Mouse (Mus musculus) adrenal gland, adult 18-20 months (tissue): ENCODE data around the gene Foxl2. TPM values are rescaled to one million over a fixed set of nuclear protein-coding genes. Genes with fewer than 3 reads are reported as not detected.

Source experiments
- DNase-seq, 2 experiments: peaks; one replicate each; pipeline ENCODE4 v3.0.0; 2021 to 2022; ENCODE audit warnings: low spot score in 2 of 2
- total RNA-seq, 2 experiments: library from RNA; stranded (reverse); gene quantifications; 1 replicate in 1 of 2; 2 replicates in 1 of 2; pipeline ENCODE4 v1.2.3; 2021

Foxl2 gene
- total RNA-seq, 2 experiments from 2014 or later, result 0.73 TPM; not detected in 1

- DNase-seq, result no peak
These were observed 6.7 kb downstream of the Foxl2 start for GRCm38 (mm10) chr9:98961591-98962477.

DNA sequence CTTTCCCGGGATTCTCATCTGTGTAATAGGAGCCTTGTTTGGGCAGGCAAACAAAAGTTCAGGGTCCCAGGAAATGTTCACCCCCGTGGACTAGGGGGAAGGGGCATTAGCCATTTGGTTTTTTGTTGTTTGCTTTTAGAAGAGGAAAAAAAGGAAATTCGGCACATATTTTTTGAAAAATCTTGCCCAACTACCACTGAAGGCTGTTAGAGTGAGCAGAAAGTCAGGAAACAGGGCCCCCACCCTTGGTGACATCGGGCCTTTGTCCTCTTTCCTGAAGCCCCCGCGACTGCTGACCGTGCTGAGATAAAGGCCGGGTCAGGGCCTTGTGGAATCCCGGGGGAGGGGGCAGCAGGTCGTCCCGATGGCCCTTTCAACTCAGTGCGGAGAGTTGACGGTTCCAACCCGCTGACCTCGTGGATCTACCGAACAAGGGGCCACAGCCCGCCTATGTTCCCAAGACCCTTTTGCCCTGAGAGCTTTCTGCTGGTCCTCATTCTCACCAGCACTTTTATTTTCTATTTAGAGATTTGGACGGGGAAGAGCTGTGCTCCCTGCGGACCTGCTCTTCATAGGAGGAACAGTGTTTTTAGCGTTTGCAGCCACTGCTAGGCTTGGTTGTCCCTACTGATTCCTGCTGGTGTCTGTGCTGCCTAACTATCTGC, 7.5 kb downstream of the Foxl2 start:
- DNase-seq, result no peak

DNA sequence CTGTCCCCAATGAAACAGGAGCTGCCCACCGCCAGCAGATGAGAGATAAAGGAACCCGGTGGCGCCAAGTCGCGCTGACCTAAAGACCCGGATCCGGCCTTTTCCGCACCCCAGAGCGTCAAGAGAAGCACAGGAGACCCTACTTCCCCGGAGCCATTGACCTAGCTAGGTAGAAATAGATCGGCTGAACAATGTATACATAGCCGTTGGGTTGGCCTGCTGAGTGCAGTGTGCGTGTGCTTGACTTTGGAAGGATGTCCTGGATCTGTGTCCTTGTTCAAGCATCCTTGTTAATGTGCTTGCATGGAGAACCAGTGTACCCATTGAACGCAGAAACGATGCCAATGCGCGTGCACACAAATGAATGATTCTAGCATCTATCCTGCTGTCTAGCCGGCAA, 8.6 kb downstream of the Foxl2 start:
- no peak for DNase-seq

DNA sequence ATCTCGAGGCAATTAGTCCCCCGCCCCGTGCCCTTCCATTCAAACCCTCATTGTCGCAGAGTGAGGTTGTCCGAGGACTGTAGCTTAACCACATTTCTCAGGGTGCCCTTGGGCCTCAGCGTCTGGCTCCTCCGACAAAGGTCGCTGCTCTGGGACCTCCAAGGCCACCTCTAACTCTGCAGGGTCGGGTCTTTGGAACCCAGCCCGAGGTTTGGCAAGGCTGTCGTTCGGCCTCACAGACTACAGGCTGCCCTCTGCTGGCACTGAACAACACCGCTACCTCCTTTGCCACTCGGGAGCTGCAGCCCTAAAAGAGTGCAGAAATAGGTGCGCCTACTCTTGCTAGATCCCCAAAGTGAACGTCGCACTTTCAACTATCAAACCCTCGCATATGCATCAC, 10.0 kb downstream of the Foxl2 start:
- DNase-seq, result peak in 1 of 2 experiments; percentile 35

- no peak for DNase-seq
These were observed 18.0 kb downstream of the Foxl2 start for GRCm38 (mm10) chr9:98973101-98973521.

DNA sequence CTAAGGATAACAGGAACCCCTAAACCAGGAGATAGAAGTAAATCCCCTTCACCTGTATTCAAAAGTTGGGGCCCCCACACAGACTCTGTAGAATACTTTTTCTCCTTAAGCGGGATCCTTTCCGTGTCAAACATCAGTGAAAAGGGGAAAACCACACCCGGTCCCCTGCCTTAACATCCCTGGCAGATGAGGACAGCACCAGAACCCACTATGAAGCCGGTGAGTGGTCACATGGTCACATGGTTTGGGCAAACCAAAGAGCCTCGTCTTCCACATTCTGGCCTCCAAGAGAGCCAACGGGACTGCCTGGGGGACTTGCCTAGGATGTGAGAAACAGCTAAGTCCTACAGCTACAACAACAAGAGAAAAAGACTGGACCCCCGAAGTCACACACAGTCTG, 18.5 kb downstream of the Foxl2 start:
- DNase-seq, result no peak

DNA sequence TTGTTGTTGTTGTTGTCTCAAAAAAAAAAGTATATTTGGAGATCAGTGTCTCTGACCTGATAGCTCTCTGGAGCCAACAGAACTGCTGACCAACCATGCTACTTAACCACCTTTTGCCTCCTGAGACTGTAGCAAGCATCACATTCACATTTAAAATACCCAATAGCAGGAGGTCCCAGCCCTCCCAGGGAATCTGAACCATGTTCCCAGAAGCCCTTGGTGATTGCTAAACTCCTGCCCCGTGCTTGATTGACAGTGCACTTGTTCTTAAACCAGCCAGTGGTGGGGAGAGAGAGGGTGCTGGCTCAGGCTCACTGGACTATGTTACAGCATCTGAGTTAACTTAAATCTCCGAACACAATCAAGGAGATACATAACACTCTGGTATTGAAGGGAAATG, 19.8 kb downstream of the Foxl2 start:
- DNase-seq, result no peak

- DNase-seq, result no peak
These were observed 21.0 kb downstream of the Foxl2 start for GRCm38 (mm10) chr9:98976081-98976480.

- no peak for DNase-seq
These were observed 21.4 kb downstream of the Foxl2 start for GRCm38 (mm10) chr9:98976520-98976919.

GRCm38 (mm10) chr9:98979431-98980416, 24.6 kb downstream of the Foxl2 start:
- peak; percentile 90 to 93 for DNase-seq

DNA sequence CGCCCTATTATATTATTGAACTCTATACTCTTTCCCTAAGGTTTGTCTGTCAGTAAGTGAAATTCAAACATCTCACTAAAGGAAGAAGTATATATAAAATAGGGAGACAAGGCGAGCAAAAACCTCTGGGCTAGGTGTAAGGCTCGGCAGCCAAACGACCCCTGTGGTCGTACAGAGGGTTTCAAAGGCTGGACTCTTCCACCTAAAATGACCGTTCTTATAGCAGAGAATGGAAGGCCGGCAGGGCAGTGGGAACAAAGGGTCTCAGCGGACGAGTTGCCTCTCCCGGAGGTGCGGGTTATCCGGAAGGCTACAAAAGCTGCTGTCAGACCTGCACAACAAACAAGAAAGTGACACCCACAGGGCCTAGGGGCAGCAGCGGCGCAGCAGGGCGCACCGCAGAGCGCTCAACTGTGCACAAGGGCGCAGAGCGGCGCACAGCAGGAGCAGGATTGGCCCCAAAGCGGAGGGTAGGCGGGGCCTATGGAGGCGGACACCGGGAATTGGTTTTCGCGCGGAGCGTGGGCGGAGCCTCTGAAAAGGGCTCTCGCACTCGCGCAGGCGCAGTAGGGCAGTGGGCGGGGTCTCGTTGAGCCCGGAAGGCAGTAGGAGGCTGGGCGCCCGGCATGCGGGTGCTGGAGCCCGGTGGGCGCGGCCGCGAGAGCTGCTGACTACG, 30.9 kb downstream of the Foxl2 start, which contains the start of gene Faim:
Gene Faim, plus strand, starts transcription at position 574 of the 676 bp plus-strand sequence.
- DNase-seq, result peak; percentile 100

DNA sequence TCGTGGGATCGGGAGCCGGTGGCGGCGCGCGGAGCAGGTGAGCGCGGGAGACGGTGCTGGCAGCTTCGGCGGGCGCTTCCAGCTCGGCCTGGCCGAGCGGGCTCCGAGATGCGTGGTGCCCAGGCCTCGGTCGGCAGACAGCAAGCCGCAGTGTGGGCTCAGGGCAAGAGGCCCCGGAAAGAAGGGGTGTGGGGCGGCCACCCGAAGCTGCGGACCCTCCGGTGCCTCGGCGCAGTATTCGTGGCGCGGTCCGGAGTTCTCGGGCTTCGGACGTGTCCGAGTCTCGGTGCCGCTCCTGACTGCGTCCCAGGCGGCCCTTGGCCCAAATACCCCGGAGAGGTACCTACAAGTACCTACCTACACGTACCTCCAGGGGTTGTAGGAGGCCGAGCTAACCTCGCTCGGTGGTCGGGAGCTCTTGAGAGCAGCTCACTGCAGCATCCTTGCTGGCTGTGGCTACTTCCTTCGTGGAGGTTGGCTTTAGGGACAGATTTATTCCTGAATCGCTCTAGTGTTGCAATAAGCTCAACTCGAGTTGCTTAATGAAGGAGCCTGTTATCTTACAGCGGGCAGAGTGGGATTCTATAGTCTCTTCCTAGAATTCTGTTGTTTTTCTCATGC, 31.5 kb downstream of the Foxl2 start:
- DNase-seq, result no peak

GRCm38 (mm10) chr9:98987131-98987530, 32.0 kb downstream of the Foxl2 start:
- DNase-seq, result no peak

- DNase-seq, result no peak
These were observed 39.0 kb downstream of the Foxl2 start for GRCm38 (mm10) chr9:98994103-98994502.

GRCm38 (mm10) chr9:98999881-99000339, 44.8 kb downstream of the Foxl2 start:
- no peak for DNase-seq

- DNase-seq, result no peak
These were observed 46.2 kb downstream of the Foxl2 start for GRCm38 (mm10) chr9:99001326-99001725.
